Mouse (Mus musculus): Measurements from ENCODE around the gene Scube1. TPM values are rescaled to one million over a fixed set of nuclear protein-coding genes. Genes with fewer than 3 reads are reported as not detected.

Gene Scube1
- polyA plus RNA-seq, 2 experiments: 13.9 to 31.2 TPM

GRCm38 (mm10) chr15:83699132-83699833, 25.5 kb downstream of the Scube1 start:
- Histone ChIP-seq H3K36me3 (ENCODE audit: control insufficient read depth, insufficient read depth, low read length) (peaks cover 3% of the 10 kb centered on the region; the same call in 1 of the 2 replicates), H3K27ac (replicated peaks; ENCODE audit: low read depth, low read length) (no peak overlapping the region), H3K9ac (ENCODE audit: low read depth, low read length, severe bottlenecking) (no peak overlapping the region), H3K27me3 (ENCODE audit: control insufficient read depth, insufficient read depth, low read length) (no peaks in the 10 kb centered on the region), H3K4me3 (replicated peaks; ENCODE audit: low read length) (no peak overlapping the region), H3K4me2 (replicated peaks; ENCODE audit: low read depth, low read length, severe bottlenecking) (no peak overlapping the region), H3K9me3 (ENCODE audit: control insufficient read depth, low read length) (no peaks in the 10 kb centered on the region), H3K4me1 (ENCODE audit: control insufficient read depth, insufficient read depth, low read length) (peaks cover 59% of the 10 kb centered on the region)
- ATAC-seq (ENCODE audit: low FRiP score, low read depth): no peak
- 34% methylated on average over 20 of the region's 20 CpGs for WGBS
- no peak for DNase-seq (ENCODE audit: low spot score)
- TF ChIP-seq POLR2A (IDR thresholded peaks at IDR 0.05; ENCODE audit: borderline replicate concordance, extremely low read depth, insufficient read depth, insufficient read length): no peak

- H3K9ac ChIP-seq (ENCODE audit: low read depth, low read length, severe bottlenecking): no peak overlapping the region
- TF ChIP-seq POLR2A (IDR thresholded peaks at IDR 0.05; ENCODE audit: borderline replicate concordance, extremely low read depth, insufficient read depth, insufficient read length): no peak
- H3K9me3 ChIP-seq (ENCODE audit: control insufficient read depth, low read length): no peaks in the 10 kb centered on the region
- ATAC-seq (ENCODE audit: low FRiP score, low read depth): peak; percentile 28
- 11% methylated on average over 14 of the region's 14 CpGs for WGBS
- peaks cover 74% of the 10 kb centered on the region for H3K4me1 ChIP-seq (ENCODE audit: control insufficient read depth, insufficient read depth, low read length)
- no peaks in the 10 kb centered on the region for H3K27me3 ChIP-seq (ENCODE audit: control insufficient read depth, insufficient read depth, low read length)
- no peak overlapping the region for H3K4me3 ChIP-seq (replicated peaks; ENCODE audit: low read length)
- no peaks in the 10 kb centered on the region for H3K36me3 ChIP-seq (ENCODE audit: control insufficient read depth, insufficient read depth, low read length)
- no peak overlapping the region for H3K4me2 ChIP-seq (replicated peaks; ENCODE audit: low read depth, low read length, severe bottlenecking)
- DNase-seq (ENCODE audit: low spot score): peak; percentile 77
- no peak overlapping the region; the same call in 1 of the 2 replicates for H3K27ac ChIP-seq (replicated peaks; ENCODE audit: low read depth, low read length)
Observed at GRCm38 (mm10) chr15:83696681-83697381, 28.0 kb downstream of the Scube1 start.

- Histone ChIP-seq H3K4me3 (replicated peaks; ENCODE audit: low read length) (no peak overlapping the region), H3K27me3 (ENCODE audit: control insufficient read depth, insufficient read depth, low read length) (no peaks in the 10 kb centered on the region), H3K4me2 (replicated peaks; ENCODE audit: low read depth, low read length, severe bottlenecking) (no peak overlapping the region), H3K36me3 (ENCODE audit: control insufficient read depth, insufficient read depth, low read length) (no peaks in the 10 kb centered on the region), H3K27ac (replicated peaks; ENCODE audit: low read depth, low read length) (no peak overlapping the region), H3K9ac (ENCODE audit: low read depth, low read length, severe bottlenecking) (no peak overlapping the region), H3K4me1 (ENCODE audit: control insufficient read depth, insufficient read depth, low read length) (peaks cover 72% of the 10 kb centered on the region), H3K9me3 (ENCODE audit: control insufficient read depth, low read length) (no peaks in the 10 kb centered on the region)
- no peak for ATAC-seq (ENCODE audit: low FRiP score, low read depth)
- no peak for TF ChIP-seq POLR2A (IDR thresholded peaks at IDR 0.05; ENCODE audit: borderline replicate concordance, extremely low read depth, insufficient read depth, insufficient read length)
- WGBS: 68% methylated on average over 11 of the region's 11 CpGs
- DNase-seq (ENCODE audit: low spot score): peak; percentile 30
Observed at GRCm38 (mm10) chr15:83695159-83695558, 29.7 kb downstream of the Scube1 start.

GRCm38 (mm10) chr15:83691901-83692361, 32.9 kb downstream of the Scube1 start:
- Histone ChIP-seq H3K4me3 (replicated peaks; ENCODE audit: low read length) (no peak overlapping the region), H3K4me2 (replicated peaks; ENCODE audit: low read depth, low read length, severe bottlenecking) (no peak overlapping the region), H3K9me3 (ENCODE audit: control insufficient read depth, low read length) (no peaks in the 10 kb centered on the region), H3K27ac (replicated peaks; ENCODE audit: low read depth, low read length) (peak overlapping the region; percentile 48; the same call in 1 of the 2 replicates), H3K36me3 (ENCODE audit: control insufficient read depth, insufficient read depth, low read length) (no peaks in the 10 kb centered on the region), H3K27me3 (ENCODE audit: control insufficient read depth, insufficient read depth, low read length) (no peaks in the 10 kb centered on the region), H3K9ac (ENCODE audit: low read depth, low read length, severe bottlenecking) (no peak overlapping the region), H3K4me1 (ENCODE audit: control insufficient read depth, insufficient read depth, low read length) (peaks cover 40% of the 10 kb centered on the region)
- WGBS: 12% methylated on average over 8 of the region's 8 CpGs
- DNase-seq (ENCODE audit: low spot score): peak; percentile 59
- TF ChIP-seq POLR2A (IDR thresholded peaks at IDR 0.05; ENCODE audit: borderline replicate concordance, extremely low read depth, insufficient read depth, insufficient read length): no peak
- peak; percentile 53 for ATAC-seq (ENCODE audit: low FRiP score, low read depth)

GRCm38 (mm10) chr15:83689946-83690345, 34.9 kb downstream of the Scube1 start:
- Histone ChIP-seq H3K4me3 (replicated peaks; ENCODE audit: low read length) (no peak overlapping the region), H3K27me3 (ENCODE audit: control insufficient read depth, insufficient read depth, low read length) (no peaks in the 10 kb centered on the region), H3K27ac (replicated peaks; ENCODE audit: low read depth, low read length) (no peak overlapping the region), H3K4me2 (replicated peaks; ENCODE audit: low read depth, low read length, severe bottlenecking) (no peak overlapping the region), H3K4me1 (ENCODE audit: control insufficient read depth, insufficient read depth, low read length) (peaks cover 23% of the 10 kb centered on the region), H3K9me3 (ENCODE audit: control insufficient read depth, low read length) (no peaks in the 10 kb centered on the region), H3K36me3 (ENCODE audit: control insufficient read depth, insufficient read depth, low read length) (no peaks in the 10 kb centered on the region), H3K9ac (ENCODE audit: low read depth, low read length, severe bottlenecking) (no peak overlapping the region)
- ATAC-seq (ENCODE audit: low FRiP score, low read depth) (no peak), DNase-seq (ENCODE audit: low spot score) (no peak)
- no peak for TF ChIP-seq POLR2A (IDR thresholded peaks at IDR 0.05; ENCODE audit: borderline replicate concordance, extremely low read depth, insufficient read depth, insufficient read length)
- WGBS: 94% methylated on average over 12 of the region's 12 CpGs

All from limb, embryonic 14.5 days (tissue).